In the genomic region with DNA sequence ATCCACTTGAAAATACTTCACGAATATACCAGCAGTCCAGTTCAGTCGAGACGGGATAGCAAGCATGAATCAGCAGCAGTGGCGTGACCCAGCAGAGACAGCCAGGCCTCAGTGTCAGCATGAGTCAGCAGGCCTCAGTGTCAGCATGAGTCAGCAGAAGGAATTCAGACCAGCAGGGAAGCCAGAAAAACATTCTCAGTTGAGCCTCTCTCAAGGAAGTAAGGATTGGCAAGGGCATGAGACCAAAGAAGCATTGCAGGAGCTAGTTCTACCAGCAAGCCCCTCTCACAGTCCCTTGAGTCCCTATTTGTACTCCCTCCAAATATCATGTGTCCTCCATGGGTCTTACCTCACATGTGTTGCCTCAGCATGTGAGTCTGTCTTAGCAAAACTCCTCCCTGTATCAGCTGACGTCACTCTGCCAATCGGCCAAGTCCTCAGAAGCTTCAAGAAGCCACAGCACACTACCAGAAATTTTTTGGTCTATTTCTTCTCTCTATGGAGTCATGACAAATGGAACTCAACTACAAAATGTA, we compare ENCODE assay signal across 7 mouse cellular contexts. TPM values are rescaled to one million over a fixed set of nuclear protein-coding genes. Genes with fewer than 3 reads are reported as not detected.
A peak's percentile ranks its signal among the peaks of the same experiment; 100 is the strongest.
DNase-seq lines count a peak whose midpoint lies in the region; ATAC-seq and TF ChIP-seq lines count a peak whose summit lies in the region.

No protein-coding gene starts in this region.

- H3K9me3 ChIP-seq in E14TG2a.4 (ENCODE audit: low read length): peaks cover 29% of the 10 kb centered on the region
- H3K9me3 ChIP-seq in liver, embryonic 16.5 days (replicated peaks; ENCODE audit: control insufficient read depth, low read length): peaks cover 10% of the 10 kb centered on the region

- H3K4me3 ChIP-seq in E14TG2a.4 (replicated peaks; ENCODE audit: low read length): peak overlapping the region; percentile 35
- H3K4me3 ChIP-seq in liver, embryonic 16.5 days (ENCODE audit: low read depth, low read length): peak overlapping the region; percentile 19; the same call in 1 of the 2 replicates

- H3K4me1 ChIP-seq in E14TG2a.4 (replicated peaks; ENCODE audit: low read depth, low read length): peaks cover 87% of the 10 kb centered on the region
- peaks cover 24% of the 10 kb centered on the region for H3K4me1 ChIP-seq in liver, embryonic 16.5 days (ENCODE audit: control insufficient read depth, low read depth, low read length)

- intact Hi-C loops in left cerebral cortex, postnatal 14 days (cut with DNase I): no loop called here

- DNase-seq in 3T3-L1 (ENCODE audit: low read depth, low spot score): peak; percentile 99
- DNase-seq in c-Kit-negative CD71-positive TER-119-positive erythroid progenitor cells, embryonic 14.5 days (ENCODE audit: low read depth, low spot score): peak; percentile 65
- DNase-seq in cerebellum, adult 11-12 months: no peak
- no peak for DNase-seq in left cerebral cortex, postnatal 14 days (ENCODE audit: low spot score in 2 of 2)
- DNase-seq in right cerebral cortex, postnatal 10 days (ENCODE audit: low spot score in 2 of 2): no peak

- WGBS in liver, embryonic 16.5 days (ENCODE audit: insufficient replicate concordance): 30% methylated on average over 6 of the region's 6 CpGs

- peak; percentile 85 for ATAC-seq in liver, embryonic 16.5 days (ENCODE audit: low read depth)

- no peak for TF ChIP-seq CTCF in E14TG2a.4 (conservative IDR thresholded peaks at IDR 0.05; ENCODE audit: low read length)

- peak overlapping the region; percentile 77 for H3K27ac ChIP-seq in liver, embryonic 16.5 days (ENCODE audit: low read length)

- no peaks in the 10 kb centered on the region for H3K27me3 ChIP-seq in E14TG2a.4 (ENCODE audit: insufficient read depth, low read length)
- H3K27me3 ChIP-seq in liver, embryonic 16.5 days (ENCODE audit: control insufficient read depth, insufficient read depth, low read depth, low read length): no peaks in the 10 kb centered on the region

- peak overlapping the region; percentile 30; the same call in 1 of the 2 replicates for H3K4me2 ChIP-seq in liver, embryonic 16.5 days (ENCODE audit: low read depth, low read length)

- no peaks in the 10 kb centered on the region for H3K36me3 ChIP-seq in E14TG2a.4 (ENCODE audit: insufficient read depth, low read length)
- H3K36me3 ChIP-seq in liver, embryonic 16.5 days (ENCODE audit: control insufficient read depth, insufficient read depth): no peaks in the 10 kb centered on the region

- no peak overlapping the region for H3K9ac ChIP-seq in liver, embryonic 16.5 days (ENCODE audit: low read depth, low read length)

RNA-seq across cellular contexts. Expression of a gene that starts 27.3 kb away (rescaled TPM):
- 6.3 and 6.9 TPM in 2 replicates for polyA plus RNA-seq in liver, embryonic 16.5 days (2015; fragmentation: Nextera tagmentation; extraction: Ambion mirVana)
- total RNA-seq in left cerebral cortex, postnatal 14 days (2021): 10 to 100 TPM; 15.0 to 16.4 TPM

Comparison
In these comparisons a context has a peak if more than half of its experiments do, and no peak if none do; other contexts are left out.
1. DNase-seq: peak in 3T3-L1 (single experiment) and c-Kit-negative CD71-positive TER-119-positive erythroid progenitor cells, embryonic 14.5 days (single experiment); none in cerebellum, adult 11-12 months (single experiment), left cerebral cortex, postnatal 14 days (0 of 2) and right cerebral cortex, postnatal 10 days (0 of 2).